Mouse (Mus musculus) layer of hippocampus, adult 9-11 months (tissue): ENCODE results near the gene Sh2b2.
A peak's percentile ranks its signal among the peaks of the same experiment; 100 is the strongest.

Experiments used
- DNase-seq: peaks from one replicate; pipeline ENCODE4 v3.0.0; 2022

Gene Sh2b2

DNA sequence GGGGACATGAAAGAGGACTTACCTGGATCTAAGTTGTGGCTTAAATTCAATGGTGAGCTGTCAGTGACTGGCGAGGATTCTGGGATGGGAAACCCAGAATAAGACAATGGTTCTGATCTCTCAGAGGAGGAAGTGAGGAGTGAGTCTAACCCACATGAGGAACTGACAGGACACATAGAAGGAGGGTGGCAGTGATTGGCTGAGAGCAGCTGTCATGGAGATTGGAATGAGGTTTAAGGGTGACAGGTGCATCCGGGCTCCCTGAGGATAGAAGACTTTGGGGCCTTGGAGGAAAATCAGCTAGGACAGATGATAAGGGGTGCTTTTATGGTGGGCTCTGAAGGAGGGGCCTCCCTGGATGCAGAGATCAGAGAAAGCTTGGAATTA lies at the start of gene Sh2b2:
Sh2b2 (minus strand) TSS at position 105 of the 387 bp plus-strand sequence.
- no peak for DNase-seq

- DNase-seq: peak; percentile 45
Observed at GRCm38 (mm10) chr5:136292971-136293418, 46.6 kb upstream of the Sh2b2 start.

DNA sequence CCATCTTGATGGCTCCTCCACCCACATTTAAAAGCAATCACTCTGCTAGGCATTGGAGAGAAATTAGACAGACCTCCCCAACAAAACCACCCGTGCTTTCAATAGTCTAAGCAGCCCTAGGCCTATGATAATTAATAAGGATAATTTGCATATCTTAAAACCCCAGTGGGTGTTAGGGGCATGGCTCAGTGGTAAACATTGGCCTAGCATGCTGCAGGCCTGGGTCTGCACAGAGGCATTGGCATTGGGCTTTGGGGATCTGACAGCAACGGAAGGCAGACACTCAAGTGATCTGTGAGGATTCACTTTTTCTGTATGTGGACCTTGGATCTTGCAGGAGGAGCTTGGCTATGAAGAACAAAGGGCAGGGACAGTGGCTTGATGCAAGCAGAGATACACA lies 46.0 kb upstream of the Sh2b2 start:
- DNase-seq: no peak

DNA sequence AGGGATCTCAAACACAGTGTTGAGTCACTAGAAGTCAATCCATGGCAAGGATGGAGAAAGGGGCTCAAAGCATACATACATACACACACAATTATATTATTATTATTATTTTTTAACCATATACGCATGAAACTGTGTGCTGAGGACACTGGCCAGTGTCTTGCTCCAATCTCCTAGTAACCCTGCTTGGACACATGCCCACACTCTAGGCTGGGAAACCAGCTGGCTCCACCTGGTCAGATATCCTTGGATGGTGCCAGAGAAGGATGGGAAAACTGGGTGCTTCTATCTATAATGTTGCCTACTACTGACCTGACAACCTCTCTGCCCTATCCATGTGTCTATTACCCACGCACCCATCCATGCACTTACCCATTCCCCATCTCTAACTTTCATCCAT lies 45.2 kb upstream of the Sh2b2 start:
- DNase-seq: no peak

GRCm38 (mm10) chr5:136289776-136290175 lies 43.4 kb upstream of the Sh2b2 start:
- no peak for DNase-seq

- DNase-seq: no peak
Observed at GRCm38 (mm10) chr5:136288351-136289081, 42.2 kb upstream of the Sh2b2 start.

DNA sequence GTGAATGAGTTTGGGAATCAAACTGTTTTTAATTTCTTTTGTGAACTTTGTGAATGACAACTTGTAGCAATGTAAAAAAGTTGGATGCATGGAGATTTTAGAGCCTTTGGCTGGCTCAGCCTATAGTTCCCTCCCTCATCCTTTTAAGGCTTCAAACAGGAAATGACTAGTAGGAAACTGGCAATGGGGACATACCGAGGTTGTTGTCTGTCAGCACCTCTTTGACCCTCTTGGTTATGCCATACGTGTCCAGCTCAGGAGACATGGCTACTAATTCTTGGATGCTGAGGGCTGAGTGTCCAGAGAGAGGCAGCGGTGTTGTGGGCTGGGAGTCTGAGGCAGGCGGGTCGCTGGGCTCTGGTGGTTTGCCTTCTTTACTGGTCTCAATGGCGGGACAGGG lies 40.2 kb upstream of the Sh2b2 start:
- DNase-seq: no peak

DNA sequence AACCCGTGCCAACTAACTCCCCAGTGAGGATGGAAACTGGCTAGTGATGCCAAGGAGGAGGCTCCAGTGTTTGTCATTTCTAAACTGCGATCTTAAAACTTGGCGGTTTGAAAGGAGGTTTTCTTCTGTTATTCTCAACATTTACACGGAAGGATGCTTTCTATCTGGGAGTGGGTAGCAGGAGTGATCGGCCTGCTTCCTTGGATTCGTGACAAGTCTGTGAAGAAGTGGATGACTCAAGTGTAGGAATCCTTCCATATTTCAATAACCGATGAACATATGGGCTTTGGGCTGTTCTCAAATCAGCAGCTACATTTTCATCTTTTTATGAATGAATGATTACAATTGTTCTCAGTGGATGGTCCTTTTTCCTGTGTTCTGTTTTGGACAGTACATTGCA lies 38.8 kb upstream of the Sh2b2 start:
- DNase-seq: peak; percentile 37

DNA sequence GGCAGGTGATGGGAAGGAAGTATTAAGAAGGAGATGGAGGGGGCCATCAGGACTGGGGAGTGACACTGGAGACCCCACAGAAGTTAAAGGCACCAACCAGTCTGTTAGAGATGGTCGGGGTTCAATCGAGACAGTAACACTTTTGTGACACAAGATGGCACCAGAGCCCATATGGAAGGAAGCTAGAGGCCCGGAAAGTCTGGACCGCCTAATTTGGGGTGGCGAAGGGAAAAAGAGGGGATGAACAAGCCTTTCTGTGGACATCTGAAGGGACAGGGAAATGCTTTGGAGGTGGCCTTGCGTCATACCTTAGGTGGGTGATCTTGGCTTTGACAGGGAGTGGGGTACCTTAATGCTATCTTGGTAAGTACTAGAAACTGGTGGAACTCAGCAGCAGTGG lies 35.0 kb upstream of the Sh2b2 start:
- no peak for DNase-seq

- no peak for DNase-seq
Observed at GRCm38 (mm10) chr5:136274739-136275138, 28.4 kb upstream of the Sh2b2 start.

DNA sequence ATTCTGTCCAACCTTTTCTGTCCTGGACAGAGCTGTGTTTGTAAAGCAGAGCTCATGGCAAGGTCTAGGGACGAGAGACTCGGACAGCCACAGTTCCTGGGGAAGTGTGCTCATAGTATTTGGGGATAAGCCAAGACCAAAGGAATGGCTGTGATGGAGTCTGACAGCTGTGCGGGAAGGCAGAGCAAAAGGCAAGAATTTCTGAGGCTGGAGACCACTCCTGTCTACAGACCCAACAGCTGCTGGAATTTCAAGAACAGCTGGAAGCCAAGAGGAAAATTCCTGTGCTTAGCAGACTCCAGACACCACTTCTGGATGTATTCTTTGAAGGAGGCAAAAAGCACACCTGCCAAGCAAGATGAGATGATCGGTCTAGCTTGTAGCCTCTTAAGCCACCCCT lies 23.6 kb upstream of the Sh2b2 start:
- DNase-seq: no peak

DNA sequence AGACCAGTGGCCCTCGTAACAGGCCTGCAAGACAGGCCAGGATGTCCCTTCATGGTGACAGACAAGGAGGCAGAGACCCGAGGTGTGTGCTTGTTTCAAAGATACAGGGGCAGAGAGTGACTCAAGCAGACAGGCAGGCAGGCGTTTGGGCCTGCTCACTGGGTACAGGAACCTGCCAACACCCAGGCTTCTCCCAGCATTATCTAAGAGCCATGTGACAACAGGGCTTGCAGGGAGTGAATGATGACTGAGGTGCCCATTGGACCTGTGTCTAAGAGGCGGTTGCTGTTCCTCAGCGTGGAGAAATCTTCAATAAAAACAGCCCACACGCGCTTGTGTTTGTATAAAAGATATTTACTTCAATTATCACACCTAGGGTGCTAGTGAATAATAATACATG lies 19.7 kb upstream of the Sh2b2 start:
- DNase-seq: no peak

DNA sequence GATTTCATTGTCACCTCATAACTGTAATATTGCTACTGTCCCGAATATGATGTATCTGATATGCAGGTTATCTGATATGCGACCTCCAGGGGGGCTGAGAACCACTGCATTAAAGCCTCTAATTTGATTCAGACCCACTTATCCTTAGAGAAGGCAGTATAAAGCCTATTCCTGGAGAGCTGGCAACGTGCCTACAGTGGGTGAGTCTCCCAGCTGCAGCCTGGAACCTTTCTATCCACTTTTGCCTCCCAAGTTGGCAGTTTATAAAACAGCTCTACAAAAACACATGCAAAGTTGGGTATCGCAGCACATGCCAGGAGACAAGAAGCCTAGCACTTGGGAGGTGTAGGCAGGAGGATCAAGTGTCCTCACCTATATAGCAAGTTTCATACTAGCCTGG lies 17.0 kb upstream of the Sh2b2 start:
- DNase-seq: no peak

DNA sequence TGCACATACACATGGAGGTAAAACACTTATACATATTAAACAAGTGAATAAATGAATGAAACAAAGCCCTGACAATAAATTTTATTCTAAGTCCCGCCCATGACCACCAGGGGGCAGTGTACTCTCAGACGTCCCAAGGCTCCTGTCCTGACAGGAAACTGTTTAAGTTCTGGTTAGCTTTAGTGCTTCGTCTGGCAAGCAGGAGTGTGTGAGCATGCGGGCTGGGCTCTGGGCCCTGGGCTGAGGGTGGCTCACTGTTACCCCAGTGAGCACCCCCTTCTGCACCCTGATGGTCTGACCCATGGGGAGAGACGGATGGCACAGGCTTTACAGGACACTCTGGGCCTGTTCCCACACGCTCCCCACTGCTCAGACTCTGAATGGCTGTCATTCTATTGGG lies 12.6 kb upstream of the Sh2b2 start:
- no peak for DNase-seq

DNA sequence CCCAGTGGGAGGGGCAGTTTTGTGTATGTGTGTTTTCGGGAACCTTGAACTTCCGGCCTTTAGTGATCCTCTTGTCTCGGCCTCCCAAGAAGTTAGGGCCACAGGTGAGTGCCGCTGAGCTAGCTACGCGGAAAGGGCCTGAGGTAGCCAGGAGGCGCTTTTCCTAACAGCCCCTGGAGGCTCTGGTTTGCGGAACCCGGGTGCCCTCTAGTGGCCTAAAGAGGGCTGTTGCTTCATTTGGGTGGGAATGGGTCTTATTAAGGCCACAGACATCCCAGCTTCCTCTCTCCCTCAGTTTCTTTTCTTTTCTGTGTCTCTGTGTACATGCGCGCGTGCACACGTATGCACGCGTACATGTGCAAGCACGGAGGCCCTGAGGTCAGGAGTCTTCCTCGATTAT lies 6.5 kb upstream of the Sh2b2 start:
- DNase-seq: peak; percentile 59

DNA sequence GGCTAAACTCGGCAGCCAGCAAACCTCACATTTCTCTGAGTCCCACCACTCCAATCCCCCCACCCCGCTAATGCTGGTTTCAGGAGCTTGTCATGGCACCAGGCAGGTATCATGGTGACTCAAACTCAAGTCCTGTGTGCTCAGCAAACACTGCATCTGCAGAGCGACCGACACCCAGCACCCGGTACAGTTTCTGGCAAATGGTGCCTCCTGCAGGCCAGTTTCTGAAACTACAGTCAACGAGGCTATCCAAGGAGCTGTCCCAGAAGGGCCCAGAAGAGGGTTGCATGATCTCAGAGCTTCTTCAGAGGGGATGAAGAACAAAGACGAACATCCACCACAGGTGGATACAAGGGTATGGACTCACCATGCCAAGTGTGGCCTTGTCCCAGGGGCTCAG lies 4.6 kb upstream of the Sh2b2 start:
- DNase-seq: no peak

GRCm38 (mm10) chr5:136248441-136248840 lies 2.1 kb upstream of the Sh2b2 start:
- DNase-seq: no peak

DNA sequence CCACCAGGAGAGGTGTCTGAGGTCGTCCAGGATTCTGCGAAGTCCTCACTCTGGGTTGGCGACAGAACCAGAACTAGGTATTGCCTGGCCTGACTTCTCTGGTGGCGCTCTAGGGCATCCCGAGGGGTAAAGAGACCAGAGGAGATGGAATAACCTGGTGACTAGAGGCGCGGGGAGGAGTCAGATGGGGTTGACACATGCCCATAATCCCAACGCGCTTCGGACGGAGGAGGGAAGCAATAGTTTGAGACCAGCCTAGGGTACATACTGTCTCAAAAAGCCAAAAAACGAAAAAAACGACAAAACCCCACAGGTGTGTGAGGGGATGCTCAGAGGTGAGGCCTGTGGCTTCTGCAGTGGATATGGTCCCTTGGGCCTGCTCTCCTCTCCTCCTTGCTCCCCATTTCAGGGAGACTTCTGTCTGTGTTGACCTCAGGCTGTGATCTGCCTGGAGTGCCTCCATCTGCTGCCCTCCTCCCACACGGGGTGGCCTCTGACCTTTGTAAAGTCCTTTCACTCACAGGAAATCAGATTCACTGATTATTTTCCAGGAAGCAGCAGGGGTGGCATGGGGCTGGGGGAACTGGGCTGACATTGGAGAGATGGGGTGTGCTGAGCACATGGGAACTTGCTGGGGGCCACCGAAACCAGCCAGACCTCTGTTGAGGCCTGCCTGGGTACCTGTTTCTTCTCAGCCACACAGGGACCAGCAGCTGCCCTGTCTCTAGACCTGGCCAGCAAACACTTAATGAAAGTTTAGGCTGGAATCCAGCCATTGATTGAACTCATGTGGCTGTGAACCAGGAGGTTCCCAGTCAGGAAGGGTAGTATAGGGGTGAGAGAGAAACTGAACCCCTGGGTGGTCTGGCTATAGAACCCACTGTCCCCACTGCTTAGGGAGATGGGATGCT lies 560 bp downstream of the Sh2b2 start:
- DNase-seq: no peak

DNA sequence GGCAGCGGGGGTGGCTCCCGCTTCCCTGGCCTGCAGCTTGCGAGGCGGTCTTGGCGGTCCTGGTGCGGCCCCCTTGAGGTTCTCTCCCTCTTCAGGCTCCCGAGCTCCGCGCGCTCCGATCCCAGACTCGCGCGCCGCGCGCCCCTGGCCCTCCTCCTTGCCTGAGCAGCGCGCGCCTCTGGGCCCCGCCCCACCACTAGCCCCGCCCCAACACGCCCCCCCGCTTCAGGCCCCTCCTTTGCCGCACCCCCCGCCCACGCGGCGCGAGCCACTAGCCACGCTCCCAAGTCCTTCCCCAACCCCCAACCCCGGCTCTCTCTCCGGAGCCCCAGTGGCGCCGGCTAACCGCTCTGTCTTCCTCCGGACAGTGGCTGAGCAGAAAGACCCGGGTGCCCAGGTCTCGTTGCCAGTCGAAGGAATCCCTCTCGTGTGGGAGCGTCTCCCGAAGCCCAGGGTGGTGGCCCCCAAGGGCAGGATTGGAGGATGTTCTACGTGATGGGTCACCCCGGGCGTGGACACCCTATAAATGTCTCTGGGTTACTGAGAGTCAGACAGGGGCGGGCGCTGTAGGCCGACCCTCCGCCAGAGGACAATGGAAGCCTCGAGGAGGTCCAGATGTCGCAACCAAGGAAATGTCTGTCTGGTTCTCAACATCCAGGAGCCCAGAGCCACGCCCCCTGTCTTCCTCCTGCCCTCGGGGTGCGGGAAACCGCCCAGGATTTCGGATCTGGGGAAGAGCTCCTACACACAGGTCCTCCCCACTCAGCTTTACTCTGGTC lies 1.4 kb downstream of the Sh2b2 start:
- DNase-seq: peak; percentile 89

- DNase-seq: no peak
Observed at GRCm38 (mm10) chr5:136243851-136244761, 2.2 kb downstream of the Sh2b2 start.

GRCm38 (mm10) chr5:136241161-136241560 lies 5.2 kb downstream of the Sh2b2 start:
- DNase-seq: no peak

DNA sequence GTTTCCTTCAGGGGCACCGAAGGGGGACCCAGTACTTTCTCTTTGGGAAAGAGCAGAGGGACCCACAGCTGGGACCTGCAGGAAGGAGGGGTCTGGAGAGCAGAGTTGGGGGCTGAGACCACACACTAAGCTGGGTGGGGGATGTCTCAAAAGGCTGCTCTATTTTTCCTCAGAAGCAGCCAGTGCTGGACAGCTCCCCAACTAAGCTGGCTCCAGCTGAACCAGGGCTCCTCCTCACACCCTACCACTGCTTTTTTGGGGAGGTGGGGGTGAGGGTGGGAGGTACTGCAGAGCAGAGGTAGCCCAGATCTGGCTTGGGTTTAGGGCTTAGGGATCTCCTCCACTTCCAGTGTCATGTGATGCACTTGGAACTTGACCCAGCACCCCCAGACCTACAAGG lies 6.0 kb downstream of the Sh2b2 start:
- no peak for DNase-seq
